Mouse (Mus musculus) CD4-positive, CD25-positive, alpha-beta regulatory T cell, adult 4 months (primary cell): ENCODE results near the gene Nos3. TPM values are rescaled to one million over a fixed set of nuclear protein-coding genes. Genes with fewer than 3 reads are reported as not detected.

Source experiments
- ATAC-seq: one replicate; pipeline ENCODE4 v1.8.0; 2017
- polyA plus RNA-seq, 2 experiments: library from polyadenylated mRNA; unstranded; fragments of 100-300 nt; shearing (Covaris generic); gene quantifications; one replicate each; pipeline ENCODE4 v1.2.1; 2017

The Nos3 gene
- polyA plus RNA-seq, 2 experiments from 2014 or later = 0.08 to 0.14 TPM

DNA sequence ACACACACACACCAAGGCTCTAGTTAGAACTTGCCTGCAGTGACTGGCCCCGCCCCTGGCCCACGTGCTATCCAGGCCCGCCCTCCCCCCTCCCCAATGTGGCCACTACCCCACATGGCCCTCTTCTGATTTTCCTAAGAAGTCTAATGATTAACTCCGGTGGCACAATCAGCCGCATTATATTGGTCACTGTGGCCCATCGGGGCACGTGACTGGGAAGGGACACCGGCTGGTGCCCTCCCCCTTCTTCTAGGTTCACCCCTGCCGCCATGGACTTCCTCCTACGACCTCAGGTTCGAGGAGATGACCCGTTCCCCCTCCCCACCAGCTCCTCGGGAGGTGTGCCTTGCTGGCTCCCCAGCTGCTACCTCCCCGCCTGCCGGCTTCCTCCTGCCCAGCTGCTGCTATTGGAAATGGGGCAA lies 63.4 kb downstream of the Nos3 start:
- no peak for ATAC-seq

DNA sequence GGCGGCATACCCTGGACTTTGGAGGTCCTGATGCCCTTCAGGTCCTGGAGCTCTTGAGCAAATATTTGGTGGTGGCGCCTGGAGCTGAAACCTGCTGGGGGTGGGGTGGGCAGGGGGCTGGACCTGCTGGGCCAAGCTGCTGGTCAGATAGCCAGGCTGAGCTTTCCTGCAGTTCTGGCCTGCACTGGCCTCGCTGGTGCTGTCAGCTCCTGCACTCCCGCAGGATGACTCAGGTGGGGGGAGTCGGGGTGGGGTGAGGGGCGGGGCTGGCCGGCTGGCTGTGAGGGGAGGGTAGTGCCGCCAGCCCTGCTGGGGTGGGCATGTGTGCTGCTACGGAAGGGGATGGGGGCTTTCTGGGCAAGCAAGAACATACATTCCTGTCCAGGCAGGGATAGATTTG lies 64.0 kb downstream of the Nos3 start:
- ATAC-seq = no peak

DNA sequence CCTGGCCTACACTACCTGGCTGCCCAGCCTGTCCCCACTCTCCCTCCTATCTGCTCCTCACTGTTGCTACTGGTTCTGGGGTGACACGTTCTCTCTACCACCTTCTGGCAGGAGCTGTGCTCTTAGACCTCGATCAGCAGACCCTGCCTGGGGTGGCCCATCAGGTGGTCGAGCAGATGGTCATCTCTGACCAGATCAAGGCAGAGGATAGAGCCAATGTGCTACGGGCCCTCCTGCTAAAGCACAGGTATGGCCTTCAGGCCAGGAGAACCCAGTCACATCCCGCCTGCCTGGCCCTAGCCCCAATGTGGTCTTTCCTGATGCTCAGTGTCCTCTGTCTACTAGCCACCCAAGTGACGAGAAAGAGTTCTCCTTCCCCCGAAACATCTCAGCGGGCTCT lies 69.4 kb downstream of the Nos3 start:
- no peak for ATAC-seq

Other genes with a start within 250 kb of the Nos3 start
- gene Nupl2, start 199.8 kb upstream of the Nos3 start, polyA plus RNA-seq = 1 to 10 TPM; 3.8 to 7.1 TPM
- gene Kcnh2, start 13.2 kb upstream of the Nos3 start, polyA plus RNA-seq = 1 to 10 TPM in 1 of 2 experiments, under 1 TPM in 1; 0.30 to 1.2 TPM
- 1 to 10 TPM; 2.2 to 3.2 TPM for gene Atg9b, start 27.3 kb downstream of the Nos3 start, polyA plus RNA-seq
- 10 to 100 TPM; 16.1 to 44.6 TPM for gene Abcb8, start 28.9 kb downstream of the Nos3 start, polyA plus RNA-seq
- not detected for gene Asic3, start 48.6 kb downstream of the Nos3 start, polyA plus RNA-seq
- 10 to 100 TPM; 53.8 to 61.7 TPM for gene Cdk5, start 58.7 kb downstream of the Nos3 start, polyA plus RNA-seq
- 10 to 100 TPM; 13.5 to 22.6 TPM for gene Slc4a2, start 59.0 kb downstream of the Nos3 start, polyA plus RNA-seq
- gene Fastk, start 80.5 kb downstream of the Nos3 start, polyA plus RNA-seq = 10 to 100 TPM; 53.4 to 57.0 TPM
- 10 to 100 TPM; 72.9 to 95.2 TPM for gene Tmub1, start 83.0 kb downstream of the Nos3 start, polyA plus RNA-seq
- gene Agap3, start 87.4 kb downstream of the Nos3 start, polyA plus RNA-seq = 1 to 10 TPM; 5.5 to 8.6 TPM
- not detected for gene Gbx1, start 162.4 kb downstream of the Nos3 start, polyA plus RNA-seq
- not detected for gene Asb10, start 176.2 kb downstream of the Nos3 start, polyA plus RNA-seq
- not detected for gene 4931409K22Rik, start 192.0 kb downstream of the Nos3 start, polyA plus RNA-seq
- 10 to 100 TPM; 62.1 to 87.7 TPM for gene Abcf2, start 212.7 kb downstream of the Nos3 start, polyA plus RNA-seq
- 10 to 100 TPM in 1 of 2 experiments, 1 to 10 TPM in 1; 9.3 to 15.6 TPM for gene Chpf2, start 221.9 kb downstream of the Nos3 start, polyA plus RNA-seq